Mouse (Mus musculus): ENCODE results near the gene 9230112D13Rik. TPM values are rescaled to one million over a fixed set of nuclear protein-coding genes. Genes with fewer than 3 reads are reported as not detected.

9230112D13Rik gene
- polyA plus RNA-seq, 1 experiment = not detected

DNA sequence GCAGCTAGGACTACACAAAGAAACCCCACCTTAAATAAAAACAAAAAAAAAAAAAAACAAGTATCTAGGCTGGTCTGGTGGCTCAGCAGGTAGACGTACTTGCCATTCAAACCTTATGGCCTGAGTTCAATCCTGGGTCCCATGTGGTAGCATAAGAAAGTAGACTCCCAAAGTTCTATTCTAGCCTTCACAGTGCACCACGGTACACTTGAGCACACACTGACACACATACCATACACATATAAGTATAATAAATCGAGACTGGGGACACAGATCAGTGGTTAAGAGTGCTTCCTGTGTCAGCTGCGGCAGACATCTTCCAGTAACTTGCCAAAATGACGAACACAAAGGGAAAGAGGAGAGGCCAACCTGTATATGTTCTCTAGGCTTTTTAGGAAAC lies 6.7 kb downstream of the 9230112D13Rik start:
- no peak overlapping the region for H3K27ac ChIP-seq (replicated peaks; ENCODE audit: low read depth, low read length)
- H3K4me3 ChIP-seq (ENCODE audit: insufficient read depth, low read depth, low read length) = no peak overlapping the region
- peaks cover 6% of the 10 kb centered on the region; the same call in 1 of the 2 replicates for H3K4me1 ChIP-seq (ENCODE audit: control insufficient read depth, insufficient read depth, insufficient read length, low read length)

DNA sequence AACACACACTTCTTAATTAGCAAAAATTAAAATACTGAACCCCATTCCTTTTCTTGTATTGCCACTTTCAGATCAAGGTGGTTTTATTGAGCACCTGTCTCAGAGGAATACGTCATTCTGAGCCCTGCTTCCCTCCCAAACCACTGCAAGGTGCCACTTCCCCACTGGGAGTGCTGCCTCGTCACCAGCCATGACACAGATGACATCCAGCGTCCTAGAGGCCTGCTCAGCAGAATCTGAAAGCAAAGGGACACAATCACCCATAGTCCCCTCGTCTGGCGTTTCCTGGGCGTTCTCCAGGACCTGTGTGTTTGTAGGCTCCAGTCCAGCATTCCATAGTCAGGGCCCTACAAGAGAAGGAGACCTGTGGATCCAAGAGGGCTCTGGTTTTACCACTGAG lies 8.5 kb downstream of the 9230112D13Rik start:
- H3K4me3 ChIP-seq (ENCODE audit: insufficient read depth, low read depth, low read length) = no peak overlapping the region
- H3K27ac ChIP-seq (replicated peaks; ENCODE audit: low read depth, low read length) = peak overlapping the region; percentile 15; the same call in 1 of the 2 replicates
- peaks cover 3% of the 10 kb centered on the region; the same call in 1 of the 2 replicates for H3K4me1 ChIP-seq (ENCODE audit: control insufficient read depth, insufficient read depth, insufficient read length, low read length)

DNA sequence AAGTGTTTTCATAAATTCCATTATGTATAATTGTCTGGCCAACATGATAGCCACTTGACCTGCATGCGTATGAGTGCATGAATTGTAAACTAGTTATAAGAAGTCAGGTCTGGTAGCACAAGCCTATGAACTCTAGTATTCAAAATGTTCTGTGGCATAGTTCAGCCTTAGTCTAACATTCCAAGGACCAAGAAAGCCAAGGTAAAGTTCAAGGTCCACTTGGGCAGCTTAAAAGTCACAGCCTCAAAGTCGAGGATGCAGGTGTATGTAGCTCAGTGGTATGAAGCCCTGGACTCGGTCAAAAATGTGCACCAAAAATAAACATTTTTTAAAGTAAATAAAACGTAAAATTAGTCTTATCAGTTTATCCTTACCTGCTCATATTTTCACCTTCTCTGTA lies 10.0 kb downstream of the 9230112D13Rik start:
- Histone ChIP-seq H3K27ac (replicated peaks; ENCODE audit: low read depth, low read length) (no peak overlapping the region), H3K4me3 (ENCODE audit: insufficient read depth, low read depth, low read length) (no peak overlapping the region), H3K4me1 (ENCODE audit: control insufficient read depth, insufficient read depth, insufficient read length, low read length) (peaks cover 3% of the 10 kb centered on the region; the same call in 1 of the 2 replicates)

DNA sequence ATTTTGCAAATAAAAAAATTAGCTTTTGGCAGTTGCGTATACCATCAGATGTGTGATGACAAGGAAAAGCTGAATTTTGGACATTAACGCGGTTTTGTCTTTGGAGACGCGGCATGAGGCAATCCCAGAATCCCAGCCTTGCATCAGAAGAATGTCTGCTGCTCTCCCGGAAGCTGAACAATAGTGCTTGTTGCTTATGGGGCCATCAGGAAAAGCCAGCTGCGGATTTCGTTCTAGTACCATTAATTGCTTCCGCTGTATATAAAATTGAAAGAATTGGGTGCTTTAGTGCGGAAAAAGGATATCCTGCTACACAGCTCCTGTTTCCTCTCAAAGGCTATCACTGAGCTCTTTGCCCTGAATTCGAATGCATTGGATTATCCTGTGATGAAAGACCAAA lies 10.7 kb downstream of the 9230112D13Rik start:
- no peak overlapping the region for H3K27ac ChIP-seq (replicated peaks; ENCODE audit: low read depth, low read length)
- no peak overlapping the region for H3K4me3 ChIP-seq (ENCODE audit: insufficient read depth, low read depth, low read length)

DNA sequence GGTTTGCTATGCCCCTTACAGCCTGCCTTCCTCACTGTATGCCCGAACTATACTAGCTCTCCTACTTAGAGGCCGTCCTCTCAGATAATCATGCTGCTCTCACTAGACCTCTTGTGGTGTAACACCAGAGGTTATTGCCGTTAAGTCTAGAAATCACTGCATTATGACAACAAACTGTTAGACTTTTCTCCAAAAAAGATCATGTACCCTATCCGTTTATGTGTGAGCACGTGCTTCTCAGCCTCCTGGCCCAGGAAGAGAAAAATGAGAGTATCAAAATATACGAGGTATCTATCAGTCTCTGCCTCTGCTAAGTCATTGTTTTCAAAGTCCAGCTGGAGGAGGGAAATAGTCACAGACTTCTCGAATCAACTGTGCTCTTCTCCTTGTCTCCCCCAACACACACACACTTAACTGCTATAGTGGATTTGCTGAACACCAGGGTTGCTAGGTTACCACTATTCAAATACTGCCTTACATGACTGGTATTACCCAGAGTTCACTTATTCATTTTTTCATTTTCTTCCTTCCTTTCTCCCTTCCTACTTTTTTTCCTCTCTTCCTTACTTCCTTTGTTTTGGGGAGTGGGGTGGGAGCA lies 13.7 kb downstream of the 9230112D13Rik start:
- Histone ChIP-seq H3K4me3 (ENCODE audit: insufficient read depth, low read depth, low read length) (no peak overlapping the region), H3K27ac (replicated peaks; ENCODE audit: low read depth, low read length) (no peak overlapping the region), H3K4me1 (ENCODE audit: control insufficient read depth, insufficient read depth, insufficient read length, low read length) (no peaks in the 10 kb centered on the region; the same call in none of the 2 replicates)

More for the DNA sequence above, 10.7 kb downstream of the 9230112D13Rik start:
- H3K4me1 ChIP-seq (ENCODE audit: control insufficient read depth, insufficient read depth, insufficient read length, low read length) = peaks cover 3% of the 10 kb centered on the region; the same call in 1 of the 2 replicates

DNA sequence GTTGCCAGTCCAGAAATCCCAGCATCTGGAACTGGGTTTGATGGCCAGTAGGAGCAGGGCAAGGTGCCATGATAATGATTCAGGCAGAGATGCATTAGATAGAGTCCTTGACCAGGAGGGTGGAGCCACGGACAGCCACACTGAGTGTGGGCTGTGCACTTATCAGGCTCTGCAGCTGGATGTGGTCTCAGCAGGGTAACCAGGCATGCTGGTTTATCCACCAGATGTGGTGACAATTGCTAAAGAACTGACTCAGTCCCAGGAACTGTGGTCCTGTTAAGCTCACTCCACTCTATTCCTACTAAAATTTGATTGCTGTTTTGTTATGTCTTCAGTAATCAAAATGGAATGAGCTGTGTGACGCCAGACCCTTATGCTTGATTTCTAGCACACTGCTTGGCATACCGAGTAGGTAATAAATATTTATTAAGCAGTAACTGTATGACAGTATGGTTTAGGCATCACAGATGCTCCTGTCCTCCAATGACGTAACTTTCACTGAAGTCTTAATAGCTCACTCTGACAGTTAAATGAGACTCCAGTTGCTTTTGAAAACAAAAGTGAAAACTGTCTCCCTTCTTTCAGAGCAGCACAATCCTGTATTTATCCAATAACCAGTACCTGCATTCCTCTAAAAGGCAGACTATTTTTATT lies 14.3 kb downstream of the 9230112D13Rik start:
- no peak overlapping the region for H3K4me3 ChIP-seq (ENCODE audit: insufficient read depth, low read depth, low read length)
- no peak overlapping the region for H3K27ac ChIP-seq (replicated peaks; ENCODE audit: low read depth, low read length)
- H3K4me1 ChIP-seq (ENCODE audit: control insufficient read depth, insufficient read depth, insufficient read length, low read length) = no peaks in the 10 kb centered on the region; the same call in none of the 2 replicates

DNA sequence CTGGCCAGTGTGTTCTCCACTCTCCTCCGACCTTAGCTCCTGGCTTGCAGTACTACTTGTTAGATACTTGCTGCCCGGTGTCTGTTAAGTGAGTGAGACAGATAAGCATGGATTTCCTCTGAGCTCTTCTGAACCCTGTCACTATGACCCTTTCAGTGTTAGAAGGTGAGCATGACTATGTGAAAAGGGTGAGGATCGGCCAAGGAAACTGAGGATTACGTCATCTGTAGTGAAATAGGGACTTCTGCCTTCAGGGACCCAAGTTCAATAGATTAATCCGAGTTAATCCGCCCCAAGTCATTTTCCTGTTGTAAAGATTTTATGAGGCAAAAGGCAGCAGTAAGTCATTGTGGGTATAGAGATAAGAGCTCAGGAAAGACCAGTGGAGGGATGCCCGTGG lies 17.3 kb downstream of the 9230112D13Rik start:
- no peak overlapping the region for H3K4me3 ChIP-seq (ENCODE audit: insufficient read depth, low read depth, low read length)
- no peaks in the 10 kb centered on the region; the same call in none of the 2 replicates for H3K4me1 ChIP-seq (ENCODE audit: control insufficient read depth, insufficient read depth, insufficient read length, low read length)
- no peak overlapping the region for H3K27ac ChIP-seq (replicated peaks; ENCODE audit: low read depth, low read length)

DNA sequence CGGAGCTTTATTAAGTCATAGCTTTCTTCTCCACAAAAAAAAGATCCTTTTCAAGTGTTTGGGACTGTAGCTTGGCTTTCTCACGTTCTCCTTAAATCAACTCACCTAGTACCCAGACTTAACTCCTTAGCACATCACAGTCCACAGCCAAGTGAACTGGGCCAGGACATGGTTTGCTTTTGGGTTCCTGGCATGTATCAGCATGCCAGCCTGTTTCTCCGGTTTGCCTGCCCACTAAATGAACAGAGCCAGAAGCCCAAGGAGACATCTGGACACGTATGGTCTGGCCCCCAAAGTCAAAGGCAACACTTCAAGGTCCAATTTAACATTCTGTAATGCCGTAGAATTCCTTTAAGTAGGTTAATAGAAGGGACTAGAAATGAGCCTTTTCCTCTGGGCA lies 18.2 kb downstream of the 9230112D13Rik start:
- Histone ChIP-seq H3K4me3 (ENCODE audit: insufficient read depth, low read depth, low read length) (no peak overlapping the region), H3K27ac (replicated peaks; ENCODE audit: low read depth, low read length) (0 out of 2 replicates have a peak overlapping the region, but pooled peaks have one; percentile 23), H3K4me1 (ENCODE audit: control insufficient read depth, insufficient read depth, insufficient read length, low read length) (no peaks in the 10 kb centered on the region; the same call in none of the 2 replicates)

DNA sequence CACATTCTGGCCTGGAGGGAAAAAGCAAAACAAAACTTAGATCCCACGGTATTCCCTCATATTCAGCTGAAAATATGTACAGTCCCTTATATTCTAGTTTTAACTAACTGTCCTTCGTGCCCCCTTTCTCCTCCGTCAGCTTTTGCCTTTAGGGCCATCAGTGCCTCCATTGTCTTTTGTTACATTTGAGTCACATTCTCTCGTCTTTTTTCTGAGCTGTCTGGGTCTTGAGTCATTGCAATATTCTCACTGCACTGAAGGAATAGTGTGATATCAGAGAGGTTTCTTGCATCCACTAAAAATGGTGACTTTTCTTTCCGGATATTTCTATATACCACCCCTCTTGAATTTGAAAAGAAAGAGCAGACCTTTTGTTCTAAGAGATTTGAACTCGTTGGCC lies 18.8 kb downstream of the 9230112D13Rik start:
- Histone ChIP-seq H3K4me3 (ENCODE audit: insufficient read depth, low read depth, low read length) (no peak overlapping the region), H3K27ac (replicated peaks; ENCODE audit: low read depth, low read length) (peak overlapping the region; percentile 38; the same call in 1 of the 2 replicates), H3K4me1 (ENCODE audit: control insufficient read depth, insufficient read depth, insufficient read length, low read length) (no peaks in the 10 kb centered on the region; the same call in none of the 2 replicates)

DNA sequence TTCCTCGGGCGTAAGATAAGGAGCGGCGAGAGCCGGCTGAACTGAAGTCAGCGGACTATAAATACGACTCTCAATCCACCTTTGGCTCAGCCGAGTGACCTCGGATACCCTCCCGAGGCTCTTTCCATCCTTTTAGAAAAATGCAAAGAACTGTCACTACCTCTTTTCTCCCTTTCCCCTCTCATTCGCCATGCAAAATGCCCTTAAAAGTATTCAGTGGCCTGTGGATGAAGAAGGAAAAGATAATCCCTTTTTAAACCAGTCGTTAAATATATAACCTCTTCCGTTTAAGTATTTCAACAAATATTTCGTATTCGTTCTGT lies 19.3 kb downstream of the 9230112D13Rik start, which contains the start of gene Bmpr1a:
TSS of gene Bmpr1a (minus strand) at position 17 of the 323 bp plus-strand sequence.
- Histone ChIP-seq H3K4me3 (ENCODE audit: insufficient read depth, low read depth, low read length) (peak within 1 kb of the TSS; percentile 98), H3K27ac (replicated peaks; ENCODE audit: low read depth, low read length) (peak within 1 kb of the TSS; percentile 83), H3K4me1 (ENCODE audit: control insufficient read depth, insufficient read depth, insufficient read length, low read length) (no peaks in the 10 kb centered on the region; the same call in none of the 2 replicates)

DNA sequence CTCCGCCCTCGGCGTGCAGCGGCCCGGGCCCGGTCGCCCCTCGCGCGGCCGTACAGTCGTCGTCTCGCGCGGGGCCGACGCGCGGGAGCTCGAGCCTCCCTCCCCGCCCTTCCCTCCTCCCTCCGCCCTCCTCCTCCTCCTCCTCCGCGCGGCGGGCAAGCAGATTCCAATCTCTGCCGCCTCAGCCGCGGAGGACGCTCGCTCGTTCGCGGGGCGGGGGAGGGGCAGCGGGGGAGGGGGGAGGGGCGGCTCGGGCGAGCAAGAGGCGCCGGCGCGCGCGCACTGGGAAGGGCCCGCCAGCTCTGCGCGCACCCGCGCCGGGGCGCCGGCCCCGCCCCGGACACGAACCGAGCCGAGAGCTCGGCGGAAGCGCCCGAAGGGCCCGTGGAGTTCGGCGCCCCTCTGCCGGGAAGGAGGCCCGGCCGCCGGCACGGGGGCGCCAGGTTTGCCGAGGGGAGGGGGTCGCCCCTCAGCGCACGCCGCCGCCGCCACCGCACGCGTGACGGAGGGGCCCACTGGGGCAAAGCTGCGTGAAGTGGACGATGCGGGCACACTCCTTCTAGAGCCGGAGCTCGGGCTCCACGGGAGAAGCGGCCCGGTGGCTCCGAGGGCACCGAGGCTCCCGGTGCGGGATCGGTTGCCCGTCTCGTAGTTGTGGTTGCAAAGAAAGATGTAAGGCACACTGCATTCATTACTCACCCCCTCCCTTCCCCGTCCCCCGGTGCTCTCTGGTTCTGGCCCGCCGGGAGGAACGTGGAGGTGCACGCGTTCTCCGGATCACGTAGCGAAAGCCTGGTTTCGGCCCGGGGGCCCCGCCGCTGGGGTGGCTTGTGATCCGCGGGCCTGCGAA lies 19.9 kb downstream of the 9230112D13Rik start:
- peak overlapping the region; percentile 83 for H3K27ac ChIP-seq (replicated peaks; ENCODE audit: low read depth, low read length)
- H3K4me1 ChIP-seq (ENCODE audit: control insufficient read depth, insufficient read depth, insufficient read length, low read length) = no peaks in the 10 kb centered on the region; the same call in none of the 2 replicates
- H3K4me3 ChIP-seq (ENCODE audit: insufficient read depth, low read depth, low read length) = peak overlapping the region; percentile 98

DNA sequence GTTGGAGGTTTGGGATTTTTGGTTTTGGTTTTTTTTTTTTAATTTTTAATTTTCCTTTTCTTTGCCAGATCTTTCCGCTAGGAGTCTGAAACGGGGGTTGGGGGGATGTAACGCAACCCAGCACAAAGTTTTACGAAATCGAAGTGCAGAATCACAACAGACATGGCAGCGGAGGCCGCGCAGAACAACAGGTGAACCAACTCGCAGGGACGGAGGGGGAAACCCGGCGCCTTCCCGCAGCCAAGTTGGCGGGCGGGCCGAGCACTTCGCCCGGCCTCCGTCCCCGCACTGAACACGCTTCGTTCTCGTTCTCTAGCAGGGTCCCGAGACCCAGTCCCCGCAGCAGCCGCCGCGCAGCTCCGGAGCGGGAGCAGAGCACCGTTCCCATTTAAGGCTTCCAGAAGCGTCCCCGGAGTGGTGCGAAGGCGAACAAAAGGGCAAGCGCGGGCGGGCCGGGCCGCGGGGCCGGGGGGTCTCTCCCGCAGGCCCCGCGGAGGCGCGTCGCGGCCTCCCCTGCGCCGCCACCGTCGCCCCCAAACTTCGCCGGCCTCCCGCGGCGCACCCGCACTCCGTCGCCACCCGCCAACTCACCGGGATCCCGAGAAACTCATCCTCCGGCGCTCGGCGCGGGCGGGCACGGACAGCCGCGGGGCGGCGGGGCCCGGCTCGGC lies 20.7 kb downstream of the 9230112D13Rik start:
- Histone ChIP-seq H3K4me1 (ENCODE audit: control insufficient read depth, insufficient read depth, insufficient read length, low read length) (peaks cover 2% of the 10 kb centered on the region), H3K27ac (replicated peaks; ENCODE audit: low read depth, low read length) (peak overlapping the region; percentile 70), H3K4me3 (ENCODE audit: insufficient read depth, low read depth, low read length) (peak overlapping the region; percentile 98)

DNA sequence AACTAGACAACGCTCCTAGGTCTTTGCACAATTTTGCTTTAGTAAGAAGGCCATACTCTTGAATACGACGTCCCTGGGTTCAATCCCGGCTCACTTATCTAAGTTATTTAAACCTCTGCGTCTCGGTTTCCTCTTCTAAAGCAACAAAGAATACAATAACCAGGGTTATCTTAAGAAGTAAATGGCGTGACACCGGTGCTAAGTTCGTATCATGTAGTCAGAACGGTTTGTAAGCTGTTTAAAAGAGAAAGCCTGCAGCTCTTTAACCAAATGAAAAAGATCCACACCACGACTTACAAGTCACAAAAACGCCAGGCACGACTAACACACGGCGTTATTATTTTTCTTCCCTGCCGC lies 21.2 kb downstream of the 9230112D13Rik start:
- Histone ChIP-seq H3K4me1 (ENCODE audit: control insufficient read depth, insufficient read depth, insufficient read length, low read length) (peaks cover 2% of the 10 kb centered on the region), H3K4me3 (ENCODE audit: insufficient read depth, low read depth, low read length) (peak overlapping the region; percentile 98), H3K27ac (replicated peaks; ENCODE audit: low read depth, low read length) (peak overlapping the region; percentile 70; the same call in 1 of the 2 replicates)

DNA sequence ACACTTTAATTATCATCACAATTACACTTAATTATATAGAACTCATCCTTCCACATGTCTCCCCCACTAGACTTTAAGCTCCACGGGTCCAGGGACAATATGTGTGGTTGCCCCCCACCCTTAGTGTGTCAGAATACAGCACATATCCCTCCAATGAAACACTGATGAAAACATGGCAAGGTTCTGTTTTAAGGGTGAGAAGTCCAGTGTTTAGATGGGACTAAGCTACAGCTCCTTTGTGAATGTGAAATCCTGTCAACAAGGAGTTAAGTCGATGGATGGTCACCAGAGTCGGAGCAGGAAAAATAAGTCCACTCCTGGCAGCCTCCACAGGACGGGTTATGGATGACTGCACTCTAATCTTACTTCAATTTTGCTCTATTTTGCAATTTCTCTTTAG lies 22.3 kb downstream of the 9230112D13Rik start:
- Histone ChIP-seq H3K27ac (replicated peaks; ENCODE audit: low read depth, low read length) (peak overlapping the region; percentile 7; the same call in 1 of the 2 replicates), H3K4me1 (ENCODE audit: control insufficient read depth, insufficient read depth, insufficient read length, low read length) (peaks cover 2% of the 10 kb centered on the region), H3K4me3 (ENCODE audit: insufficient read depth, low read depth, low read length) (no peak overlapping the region)

DNA sequence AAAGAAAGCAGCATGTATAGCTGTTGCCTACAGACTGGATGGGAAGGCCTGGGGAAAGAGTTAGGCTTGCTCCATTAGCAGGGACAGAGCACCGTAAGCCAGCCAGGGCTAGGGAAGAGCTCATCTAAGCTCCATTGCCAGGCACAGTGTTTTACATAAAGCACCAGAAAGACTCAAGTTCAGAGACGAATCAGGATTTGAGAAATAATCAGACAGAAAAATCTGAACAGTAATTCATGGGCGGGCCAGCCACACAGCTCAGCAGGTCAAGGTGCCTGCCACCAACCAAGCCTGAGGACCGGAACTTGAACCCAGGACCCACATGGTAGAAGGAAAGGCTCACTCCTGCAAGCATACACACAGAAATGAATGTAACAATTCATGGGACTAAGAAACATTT lies 22.9 kb downstream of the 9230112D13Rik start:
- H3K4me3 ChIP-seq (ENCODE audit: insufficient read depth, low read depth, low read length) = no peak overlapping the region
- H3K27ac ChIP-seq (replicated peaks; ENCODE audit: low read depth, low read length) = no peak overlapping the region
- H3K4me1 ChIP-seq (ENCODE audit: control insufficient read depth, insufficient read depth, insufficient read length, low read length) = peaks cover 2% of the 10 kb centered on the region
